Mouse (Mus musculus) C2C12 (cell line): ENCODE data around the gene 4931408C20Rik. TPM values are rescaled to one million over a fixed set of nuclear protein-coding genes. Genes with fewer than 3 reads are reported as not detected.
A peak's percentile ranks its signal among the peaks of the same experiment; 100 is the strongest.

Source experiments
- H3K27me3 ChIP-seq: one replicate; pipeline ENCODE4 v1.6.1; 2011; ENCODE audit not compliant: control insufficient read depth, insufficient read depth, insufficient read length
- H3K36me3 ChIP-seq: one replicate; pipeline ENCODE4 v1.6.1; 2011; ENCODE audit not compliant: control insufficient read depth, insufficient read depth
- H3K4me3 ChIP-seq: one replicate; pipeline ENCODE4 v1.5.1; 2011; ENCODE audit warnings: mild to moderate bottlenecking, control low read depth; ENCODE audit not compliant: poor library complexity, insufficient read depth, severe bottlenecking
- H3K79me2 ChIP-seq: one replicate; pipeline ENCODE4 v1.6.1; 2011; ENCODE audit not compliant: control insufficient read depth, insufficient read depth
- H3K79me3 ChIP-seq: one replicate; pipeline ENCODE4 v1.6.1; 2011; ENCODE audit warnings: low read depth, control low read depth
- H3ac ChIP-seq: one replicate; pipeline ENCODE3; 2011; ENCODE audit warnings: low read depth; ENCODE audit not compliant: control insufficient read depth, insufficient read length
- CEBPB ChIP-seq: IDR thresholded peaks from one replicate; pipeline ENCODE4 v1.6.1; 2011; ENCODE audit warnings: low read depth, mild to moderate bottlenecking, control low read depth, moderate library complexity
- CTCF ChIP-seq: IDR thresholded peaks from one replicate; pipeline ENCODE4 v1.5.1; 2011; ENCODE audit not compliant: control insufficient read depth, insufficient read depth, insufficient read length
- FOSL1 ChIP-seq: IDR thresholded peaks from one replicate; pipeline ENCODE4 v1.8.0; 2011; ENCODE audit warnings: mild to moderate bottlenecking, low read length; ENCODE audit not compliant: poor library complexity, insufficient read depth, severe bottlenecking
- MAX ChIP-seq: IDR thresholded peaks from one replicate; pipeline ENCODE4 v1.6.1; 2011; ENCODE audit warnings: mild to moderate bottlenecking, control low read depth
- MYOD1 ChIP-seq: IDR thresholded peaks from one replicate; pipeline ENCODE4 v1.6.1; 2011; ENCODE audit warnings: low read depth; ENCODE audit not compliant: control insufficient read depth, insufficient read length
- MYOG ChIP-seq: IDR thresholded peaks from one replicate; pipeline ENCODE4 v1.6.1; 2011; ENCODE audit not compliant: control insufficient read depth, insufficient read length; ENCODE audit errors: extremely low read depth
- USF1 ChIP-seq: IDR thresholded peaks from one replicate; pipeline ENCODE4 v1.6.1; 2011; ENCODE audit warnings: low read depth, mild to moderate bottlenecking, control low read depth, moderate library complexity
- long read RNA-seq, 2 experiments: library from polyadenylated mRNA; unstranded; transcript quantifications; one replicate each; pipeline ENCODE4 v2.0.0; 2019 to 2020
- polyA plus RNA-seq: library from polyadenylated mRNA; unstranded; fragments of >200 nt; fragmentation: generic; extraction: Trizol; gene quantifications from one replicate; pipeline ENCODE4 v1.2.1, GENCODE M21; 2012; ENCODE audit warnings: missing spikeins

Gene 4931408C20Rik
- not detected for polyA plus RNA-seq
- long read RNA-seq, experiment 1, result 0 reads
- long read RNA-seq, experiment 2, result 0 reads

- H3ac ChIP-seq, result no peak within 1 kb of the TSS
- H3K4me3 ChIP-seq, result no peak within 1 kb of the TSS
- H3K79me3 ChIP-seq, result no peaks in the 10 kb centered on the region
- H3K79me2 ChIP-seq, result no peaks in the 10 kb centered on the region
- no peaks in the 10 kb centered on the region for H3K36me3 ChIP-seq
- TF ChIP-seq MYOG (no peak), MYOD1 (peak; percentile 11)
- H3K27me3 ChIP-seq, result no peaks in the 10 kb centered on the region
Observed at GRCm38 (mm10) chr1:26686842-26687760, at the start of gene 4931408C20Rik. TSS of gene 4931408C20Rik (minus strand) at chr1:26687460.

- no peak overlapping the region for H3ac ChIP-seq
- no peak for TF ChIP-seq MYOG
- H3K4me3 ChIP-seq, result no peak overlapping the region
- H3K36me3 ChIP-seq, result no peaks in the 10 kb centered on the region
- no peaks in the 10 kb centered on the region for H3K79me3 ChIP-seq
- H3K27me3 ChIP-seq, result no peaks in the 10 kb centered on the region
- H3K79me2 ChIP-seq, result no peaks in the 10 kb centered on the region
Observed at GRCm38 (mm10) chr1:26687926-26688325, 666 bp upstream of the 4931408C20Rik start.

GRCm38 (mm10) chr1:26685952-26686693 lies 1.1 kb downstream of the 4931408C20Rik start:
- Histone ChIP-seq H3K27me3 (no peaks in the 10 kb centered on the region), H3ac (no peak overlapping the region), H3K79me3 (no peaks in the 10 kb centered on the region), H3K79me2 (no peaks in the 10 kb centered on the region), H3K4me3 (no peak overlapping the region), H3K36me3 (no peaks in the 10 kb centered on the region)
- TF ChIP-seq CTCF, result no peak

- no peaks in the 10 kb centered on the region for H3K79me3 ChIP-seq
- H3K4me3 ChIP-seq, result no peak overlapping the region
- H3K27me3 ChIP-seq, result no peaks in the 10 kb centered on the region
- no peaks in the 10 kb centered on the region for H3K36me3 ChIP-seq
- H3ac ChIP-seq, result no peak overlapping the region
- no peak for TF ChIP-seq USF1
- no peak for TF ChIP-seq MAX
- no peak for TF ChIP-seq MYOG
- TF ChIP-seq FOSL1, result no peak
- TF ChIP-seq CTCF, result no peak
- no peak for TF ChIP-seq MYOD1
- TF ChIP-seq CEBPB, result no peak
- no peaks in the 10 kb centered on the region for H3K79me2 ChIP-seq
Observed at GRCm38 (mm10) chr1:26685383-26685782, 1.9 kb downstream of the 4931408C20Rik start.

- Histone ChIP-seq H3K79me2 (no peaks in the 10 kb centered on the region), H3K79me3 (no peaks in the 10 kb centered on the region), H3K4me3 (no peak overlapping the region), H3K27me3 (no peaks in the 10 kb centered on the region), H3K36me3 (no peaks in the 10 kb centered on the region), H3ac (no peak overlapping the region)
- TF ChIP-seq USF1, result no peak
- no peak for TF ChIP-seq CEBPB
- no peak for TF ChIP-seq MAX
- no peak for TF ChIP-seq CTCF
- TF ChIP-seq MYOD1, result no peak
- TF ChIP-seq MYOG, result no peak
Observed at GRCm38 (mm10) chr1:26649704-26650388, 37.4 kb downstream of the 4931408C20Rik start.

GRCm38 (mm10) chr1:26636051-26636450 lies 51.2 kb downstream of the 4931408C20Rik start:
- TF ChIP-seq USF1, result no peak
- no peak for TF ChIP-seq MAX
- TF ChIP-seq FOSL1, result no peak
- no peak for TF ChIP-seq MYOD1
- no peak for TF ChIP-seq CEBPB
- no peak for TF ChIP-seq CTCF
- no peak for TF ChIP-seq MYOG
- no peak overlapping the region for H3K4me3 ChIP-seq
- H3K36me3 ChIP-seq, result no peaks in the 10 kb centered on the region
- no peaks in the 10 kb centered on the region for H3K79me3 ChIP-seq
- H3ac ChIP-seq, result no peak overlapping the region
- H3K27me3 ChIP-seq, result no peaks in the 10 kb centered on the region
- H3K79me2 ChIP-seq, result no peaks in the 10 kb centered on the region
